Mouse (Mus musculus) urinary bladder, postnatal 4 days (tissue): ENCODE data around the gene Cs.

Experiments used
- DNase-seq, 2 experiments: peaks; one replicate each; pipeline ENCODE4 v3.0.0; 2021 to 2022; ENCODE audit warnings: low spot score in 2 of 2

The Cs gene

DNA sequence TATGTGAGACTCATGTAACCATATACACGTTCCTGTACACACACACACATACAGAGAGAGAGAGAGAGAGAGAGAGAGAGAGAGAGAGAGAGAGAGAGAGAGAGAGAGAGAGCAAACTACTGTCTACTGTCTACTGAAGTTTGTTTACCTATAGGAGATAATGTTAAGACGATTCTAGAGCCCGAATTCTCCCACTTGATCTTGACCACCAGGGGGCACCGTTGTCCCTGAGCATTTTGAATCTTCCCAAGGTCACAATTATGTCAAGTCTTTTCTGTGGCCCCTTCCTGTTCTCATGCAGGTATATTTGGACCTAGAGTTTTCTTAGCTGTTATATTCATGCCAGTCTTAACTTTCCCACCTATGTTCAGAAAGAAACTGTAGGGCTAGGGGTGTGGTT, 2.0 kb upstream of the Cs start:
- DNase-seq = peak in 1 of 2 experiments; percentile 78

DNA sequence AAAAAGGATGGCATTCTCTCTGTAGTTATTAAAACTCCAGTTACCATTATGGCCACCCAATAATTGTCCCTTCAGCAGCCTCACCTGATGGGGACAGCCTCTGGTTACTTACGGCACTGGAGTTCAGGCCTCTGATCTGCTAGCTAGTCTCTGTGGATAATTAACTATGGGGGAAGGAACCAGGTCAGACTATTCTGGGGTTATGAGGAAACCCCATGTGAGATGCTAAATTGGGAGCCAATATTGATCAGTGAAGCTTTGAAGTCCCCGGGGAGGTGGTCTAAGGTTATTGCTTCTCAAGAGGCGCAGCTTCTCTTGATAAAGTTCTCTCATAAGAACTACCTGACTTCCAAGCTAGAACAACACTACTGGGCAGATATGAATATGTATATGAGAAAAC, 1.3 kb upstream of the Cs start:
- DNase-seq = no peak

DNA sequence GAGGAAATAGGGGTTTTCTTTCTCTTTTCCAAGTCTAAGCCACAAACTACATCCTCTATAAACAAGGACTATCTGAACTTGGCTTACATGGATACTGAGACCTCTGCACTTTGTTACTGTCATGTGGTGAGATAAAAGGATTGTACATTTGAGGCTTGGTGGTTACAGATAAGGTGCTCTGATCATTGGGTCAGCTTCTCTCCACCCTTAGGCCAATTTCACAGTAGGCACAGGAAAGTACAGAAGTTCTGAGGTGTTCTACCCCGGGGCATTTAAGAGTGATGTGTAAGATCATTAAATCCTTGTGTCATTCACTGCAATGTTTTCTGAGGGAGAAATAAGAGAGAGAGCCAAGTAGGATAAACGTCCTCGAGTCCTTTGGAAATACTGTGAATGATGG, 937 bp upstream of the Cs start:
- no peak for DNase-seq

DNA sequence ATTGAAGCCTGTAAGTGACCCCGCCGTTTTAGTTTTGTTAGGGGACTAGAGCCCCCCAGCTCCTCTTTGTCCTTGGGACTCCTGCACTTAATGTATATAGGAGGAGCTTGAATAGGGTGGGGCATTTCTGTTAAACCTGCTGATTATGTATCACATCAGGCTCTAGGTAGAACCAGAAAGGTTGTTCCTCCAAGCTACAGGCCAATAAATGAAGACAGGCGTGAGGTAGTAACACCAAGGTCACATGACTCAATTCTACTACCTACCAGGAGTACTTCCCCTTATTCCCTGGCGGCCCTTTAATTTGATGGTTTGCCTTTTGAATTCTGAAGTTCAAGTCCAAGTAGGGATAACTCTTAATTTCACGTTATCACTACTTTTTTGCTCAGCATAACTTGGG, 881 bp downstream of the Cs start:
- DNase-seq = no peak

DNA sequence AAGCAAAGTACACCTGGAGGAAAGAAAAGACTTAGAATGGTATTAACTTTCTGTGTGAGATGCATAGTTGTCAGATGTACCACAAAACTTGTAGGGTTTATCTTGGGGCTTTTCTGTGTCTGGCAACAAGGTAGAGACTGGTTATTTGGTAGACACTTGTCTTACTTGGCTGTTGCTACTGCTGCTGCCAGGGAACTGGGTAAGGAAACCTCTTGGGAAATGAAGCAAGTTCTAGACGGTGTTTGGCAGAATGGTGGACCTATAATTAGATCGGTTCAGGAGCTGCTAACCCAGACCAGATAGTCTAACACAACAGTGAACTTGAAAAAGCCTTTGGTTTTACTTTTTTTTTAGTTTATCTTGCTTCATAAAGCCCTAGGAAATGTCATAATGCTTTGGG, 1.4 kb downstream of the Cs start:
- DNase-seq = no peak

DNA sequence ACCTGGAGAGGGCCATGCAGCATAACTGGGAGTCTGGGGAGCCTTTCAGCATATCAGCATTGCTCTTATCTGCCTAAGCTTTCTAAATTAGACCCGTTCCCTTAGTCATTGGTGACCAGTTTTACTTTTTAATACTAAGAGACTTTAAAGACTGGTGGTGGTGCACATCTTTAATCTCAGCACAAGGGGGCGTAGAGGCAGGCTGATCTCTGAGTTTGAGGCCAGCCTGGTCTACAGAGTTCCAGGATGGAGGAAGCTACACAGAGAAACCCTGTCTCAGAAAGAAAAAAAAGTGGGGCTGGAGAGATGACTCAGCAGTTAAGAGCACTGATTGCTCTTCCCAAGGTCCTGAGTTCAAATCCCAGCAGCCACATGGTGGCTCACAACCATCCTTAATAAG, 2.7 kb downstream of the Cs start:
- no peak for DNase-seq

DNA sequence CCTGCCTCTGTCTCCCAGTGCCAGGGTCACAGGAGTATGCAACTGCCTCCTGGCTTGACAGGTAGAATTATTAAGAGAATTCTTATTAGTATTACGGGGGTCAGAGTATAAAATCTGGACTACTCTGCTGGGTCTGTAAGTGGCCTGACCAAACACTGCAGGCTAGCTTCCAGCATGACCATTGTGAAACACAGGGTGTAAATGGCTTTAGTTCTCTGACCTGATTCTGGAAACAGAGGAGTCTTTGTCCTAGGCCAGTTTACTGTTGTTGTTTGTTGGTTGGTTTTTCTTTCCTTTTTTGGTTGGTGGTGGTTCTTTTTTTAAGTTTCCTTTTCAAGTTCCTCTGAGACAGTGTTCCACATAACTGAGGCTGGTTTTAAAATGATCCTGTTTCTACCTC, 5.9 kb downstream of the Cs start:
- DNase-seq = no peak

DNA sequence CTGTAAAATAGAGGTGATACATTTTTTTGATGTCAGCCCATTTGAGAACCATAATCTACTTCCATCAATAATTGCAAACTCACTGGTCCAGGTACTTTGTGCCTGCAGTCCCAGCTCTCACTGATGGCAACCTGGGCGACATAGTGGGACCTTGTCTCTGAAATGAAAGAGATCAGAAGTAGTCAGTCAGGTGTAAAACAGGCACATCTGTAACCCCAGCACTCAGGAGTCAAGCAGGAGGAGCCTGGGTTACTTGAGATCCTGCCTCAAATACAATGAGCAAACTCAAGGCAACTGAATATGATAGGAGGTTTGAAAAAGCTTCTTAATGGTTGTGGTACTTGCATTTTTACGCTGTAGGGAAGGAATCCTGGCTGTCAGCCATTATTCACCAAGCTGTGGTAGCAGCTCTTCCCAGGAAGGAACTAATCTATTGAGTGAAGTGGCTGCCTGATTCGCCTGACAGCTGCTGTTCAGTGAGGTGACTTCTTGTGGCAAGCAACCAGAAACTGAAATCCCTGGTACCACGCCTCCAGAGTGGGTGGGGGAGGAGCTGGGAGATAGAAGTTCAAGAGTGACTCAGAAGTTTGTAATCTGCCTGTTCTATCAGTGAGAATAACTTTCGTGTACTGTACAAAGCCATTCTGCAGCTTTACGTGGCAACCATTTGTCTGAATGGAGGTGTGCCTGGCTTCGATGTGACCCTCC, 7.2 kb downstream of the Cs start:
- DNase-seq = peak; percentile 46 to 66

DNA sequence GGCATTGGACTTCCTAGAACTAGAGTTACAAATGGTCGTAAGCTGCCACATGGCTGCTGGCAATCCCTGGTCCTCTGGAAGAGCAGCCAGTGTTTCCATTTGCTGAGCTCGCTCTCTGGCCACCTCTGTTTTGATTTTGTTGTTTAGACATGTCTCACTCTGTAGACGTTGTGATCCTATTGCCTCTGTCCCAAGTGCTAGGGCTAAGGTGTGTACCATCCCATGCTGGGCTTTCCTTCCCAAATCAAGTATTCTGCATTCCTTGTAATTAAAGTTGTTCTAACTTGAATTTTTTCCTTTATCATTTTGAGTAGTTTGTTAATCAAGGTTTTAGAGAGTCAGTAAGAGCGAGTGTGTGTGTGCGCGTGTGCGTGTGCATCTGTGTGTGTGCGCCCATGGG, 10.0 kb downstream of the Cs start:
- DNase-seq = no peak

DNA sequence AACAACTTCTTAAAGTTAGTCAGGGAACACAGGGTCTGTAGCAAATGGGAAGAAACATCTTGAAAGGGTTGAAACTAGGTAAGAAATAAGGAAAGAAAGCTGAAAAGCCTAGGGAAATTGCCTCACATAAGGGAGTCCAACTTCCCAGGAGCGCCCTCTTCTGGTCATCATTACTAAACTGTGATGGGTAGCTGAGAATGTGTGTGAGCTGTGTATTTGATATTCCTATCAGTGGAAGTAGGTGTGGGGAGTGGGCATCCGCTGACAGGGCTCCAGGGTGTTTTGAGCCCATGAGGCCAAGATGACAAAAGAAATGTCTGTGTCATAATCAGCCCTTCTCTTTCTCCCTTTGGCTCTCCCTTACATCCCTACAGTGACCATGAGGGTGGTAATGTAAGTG, 21.3 kb downstream of the Cs start:
- no peak for DNase-seq

DNA sequence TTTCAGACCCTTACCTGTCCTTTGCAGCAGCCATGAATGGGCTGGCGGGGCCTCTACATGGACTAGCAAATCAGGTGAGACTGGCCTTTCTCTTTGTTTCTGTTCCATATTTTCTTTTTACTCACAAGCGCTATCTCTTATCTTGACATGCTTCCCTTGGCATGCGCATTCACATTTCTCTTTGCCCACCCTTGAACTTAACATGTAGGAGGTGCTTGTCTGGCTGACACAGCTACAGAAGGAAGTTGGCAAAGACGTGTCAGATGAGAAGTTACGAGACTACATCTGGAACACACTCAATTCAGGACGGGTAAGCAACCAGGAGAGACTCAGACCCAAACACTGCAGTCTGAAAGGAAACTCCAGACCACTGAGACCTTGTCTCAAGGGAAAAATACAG, 21.7 kb downstream of the Cs start:
- DNase-seq = no peak

DNA sequence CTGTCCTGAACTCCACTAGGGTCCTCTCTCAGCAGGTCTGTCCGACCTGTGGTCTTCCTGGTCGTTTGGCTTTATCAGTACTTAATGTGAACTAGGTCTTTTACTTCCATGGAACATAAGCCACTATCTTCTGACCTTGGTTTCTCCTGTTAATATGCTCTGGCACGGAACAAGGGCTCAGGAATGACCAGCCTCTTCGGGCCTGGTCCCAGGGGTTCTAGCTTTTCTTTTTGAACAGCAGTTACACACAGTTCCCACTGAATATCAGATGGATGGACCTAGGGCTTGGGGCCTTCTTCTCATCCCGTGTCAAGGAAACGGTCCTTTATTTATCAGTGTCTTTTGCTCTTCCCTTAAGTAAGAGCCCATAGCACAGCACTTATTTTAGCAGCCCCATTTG, 24.3 kb downstream of the Cs start:
- no peak for DNase-seq

DNA sequence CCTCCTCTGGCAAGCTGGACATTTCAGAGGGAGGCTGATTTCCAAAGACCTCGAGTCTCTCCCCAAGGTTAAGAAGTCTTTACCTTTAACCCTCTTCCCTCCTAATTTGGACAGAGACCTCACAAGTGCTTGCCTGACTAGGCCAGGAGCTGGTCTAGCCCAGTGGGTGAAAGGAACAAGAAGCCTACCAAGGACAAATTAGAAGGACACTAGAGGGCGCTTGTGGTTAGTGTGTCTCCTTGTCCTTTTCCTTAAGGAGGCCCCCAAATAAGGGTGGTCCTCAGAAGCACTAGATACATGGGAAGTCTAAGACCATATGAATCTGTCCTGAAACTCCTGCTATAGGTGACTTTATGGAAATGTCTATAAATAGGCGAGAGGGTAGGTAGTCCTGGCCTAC, 25.0 kb downstream of the Cs start:
- no peak for DNase-seq

DNA sequence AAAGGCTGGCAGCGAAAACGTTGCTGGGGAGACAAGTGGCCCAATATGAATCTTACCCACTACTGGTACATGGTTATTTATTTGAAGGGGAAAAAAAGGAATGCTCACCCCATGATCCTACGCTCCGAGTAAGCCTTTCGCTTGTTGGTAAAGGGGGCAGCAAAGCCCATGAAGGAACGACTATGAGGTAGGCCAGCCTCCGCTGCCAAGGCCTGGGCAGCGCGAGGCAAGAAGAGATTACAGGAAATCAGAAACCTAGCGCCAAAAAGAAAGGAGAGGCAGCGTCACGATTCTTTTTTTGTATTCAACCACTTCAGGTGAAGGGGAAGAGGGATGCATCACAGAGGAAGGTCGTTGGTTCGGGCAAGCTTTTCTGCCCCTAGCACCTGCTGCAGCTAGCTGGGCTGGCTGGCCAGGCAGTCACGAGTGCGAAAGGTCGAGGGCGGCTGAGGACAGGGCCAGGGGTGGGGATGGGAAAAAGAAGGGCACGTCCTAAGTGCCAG, 30.4 kb downstream of the Cs start:
- DNase-seq = no peak

DNA sequence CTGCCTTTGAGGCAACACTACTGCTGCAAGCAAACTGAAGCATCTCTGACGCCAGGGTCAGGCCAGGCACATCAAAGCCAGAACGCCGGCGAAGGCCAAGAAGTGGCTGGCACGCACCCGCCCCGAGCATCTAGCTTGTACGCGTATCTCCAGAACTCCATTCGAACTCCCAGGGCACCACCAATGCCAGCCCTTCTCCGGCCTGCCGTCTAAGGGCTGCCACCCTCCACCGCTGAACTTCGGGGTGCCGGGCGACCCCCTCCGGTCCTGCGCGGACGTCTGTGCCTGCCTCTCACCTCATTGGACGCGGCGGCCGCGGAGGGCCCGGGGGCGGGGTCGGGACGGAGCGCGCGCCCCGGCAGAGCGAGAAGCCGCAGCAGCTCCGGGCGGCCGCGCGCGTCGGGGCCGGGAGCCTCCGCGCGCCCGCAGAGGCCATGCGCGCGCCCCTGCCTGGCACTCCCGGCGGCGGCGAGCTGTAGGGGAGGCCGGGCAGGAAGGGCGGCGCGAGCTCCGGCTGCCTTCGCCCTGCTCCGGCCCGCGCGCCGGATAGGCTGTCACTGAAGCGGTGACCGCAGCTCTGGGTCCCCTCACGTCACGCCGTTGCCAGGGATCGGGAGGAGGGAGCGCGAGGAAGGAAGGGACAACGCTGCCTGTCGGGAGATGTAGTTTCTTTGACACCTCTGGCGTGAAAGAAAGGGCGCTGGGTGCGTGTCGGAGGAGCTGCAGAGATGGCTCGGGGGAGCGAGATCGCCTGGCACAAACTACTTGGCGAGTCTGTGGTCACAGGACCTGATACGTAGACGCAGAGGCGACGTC, 31.1 kb downstream of the Cs start, which contains the start of gene Coq10a:
Coq10a (minus strand) TSS at position 596 of the 816 bp plus-strand sequence.
- peak; percentile 86 to 88 for DNase-seq

DNA sequence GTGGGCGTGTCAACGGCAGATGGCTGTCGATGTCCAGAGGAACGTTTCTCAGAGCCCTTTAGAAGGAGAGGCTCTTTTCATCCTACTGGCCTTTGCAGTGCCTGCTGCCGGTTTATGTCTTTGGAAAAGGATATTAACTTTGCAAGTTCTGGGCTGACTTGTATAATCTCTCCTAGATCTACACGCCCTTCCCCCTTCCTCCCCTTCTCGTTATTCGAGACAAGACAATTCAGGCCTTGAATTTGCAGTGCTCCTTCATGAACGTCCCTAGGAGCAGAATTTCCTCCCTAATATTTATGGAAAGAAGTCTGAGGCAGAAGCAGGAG, 31.6 kb downstream of the Cs start:
- no peak for DNase-seq

DNA sequence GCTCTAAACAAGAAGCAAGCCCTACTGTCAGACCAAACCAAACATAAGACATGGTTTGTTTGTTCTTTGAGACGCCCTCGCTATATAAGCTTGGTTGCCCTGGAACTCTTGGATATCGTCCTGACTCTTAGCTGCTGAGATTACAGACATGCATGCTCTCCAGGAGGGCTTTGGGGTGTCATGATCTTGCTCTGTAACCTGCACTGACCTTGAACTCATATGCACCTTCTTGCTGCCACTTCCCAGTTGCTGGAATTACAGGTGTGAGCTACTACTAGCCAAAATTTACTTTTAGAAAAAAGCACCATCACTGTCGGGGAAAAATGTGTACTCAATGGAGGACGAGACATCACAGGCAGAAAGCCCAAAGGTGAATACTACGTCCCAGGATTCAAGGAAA, 32.1 kb downstream of the Cs start:
- no peak for DNase-seq

DNA sequence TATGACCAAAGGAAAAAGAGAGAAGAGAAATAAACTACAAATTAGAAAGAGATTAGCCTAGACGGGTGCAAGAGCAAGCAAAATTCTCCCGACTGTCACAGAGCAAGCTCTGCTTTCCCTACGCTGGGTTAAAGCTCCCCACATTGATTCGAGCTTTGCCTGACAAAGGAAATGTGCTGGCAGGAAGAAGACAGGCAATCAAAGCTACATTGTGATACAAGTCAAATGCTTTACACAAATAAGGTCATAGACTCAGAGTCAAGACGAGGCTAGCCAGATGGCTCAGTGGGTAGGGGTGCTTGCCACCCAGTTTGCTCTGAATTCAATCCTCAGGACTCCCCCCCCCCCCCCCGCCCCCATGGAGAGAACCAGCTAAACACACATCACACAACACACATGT, 32.5 kb downstream of the Cs start:
- no peak for DNase-seq

DNA sequence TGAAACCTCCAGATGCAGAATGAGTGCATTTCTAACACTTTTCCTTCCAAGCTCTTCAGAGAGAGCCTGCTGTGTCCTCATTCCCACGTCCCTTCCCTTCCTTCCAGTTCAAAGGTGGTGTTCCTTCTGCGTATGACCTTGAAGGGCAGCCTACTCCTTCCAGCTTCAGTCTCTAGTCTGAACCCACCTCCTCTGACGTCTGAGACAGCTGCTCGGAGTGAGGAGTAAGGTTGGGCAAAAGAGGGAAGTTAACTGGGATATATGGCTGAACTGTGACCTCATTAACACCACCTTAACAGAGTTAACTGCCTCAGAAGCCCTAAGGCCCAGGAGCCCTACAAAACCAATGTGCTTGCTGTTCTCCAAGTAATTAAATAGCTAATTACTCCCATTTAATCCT, 33.1 kb downstream of the Cs start:
- no peak for DNase-seq

DNA sequence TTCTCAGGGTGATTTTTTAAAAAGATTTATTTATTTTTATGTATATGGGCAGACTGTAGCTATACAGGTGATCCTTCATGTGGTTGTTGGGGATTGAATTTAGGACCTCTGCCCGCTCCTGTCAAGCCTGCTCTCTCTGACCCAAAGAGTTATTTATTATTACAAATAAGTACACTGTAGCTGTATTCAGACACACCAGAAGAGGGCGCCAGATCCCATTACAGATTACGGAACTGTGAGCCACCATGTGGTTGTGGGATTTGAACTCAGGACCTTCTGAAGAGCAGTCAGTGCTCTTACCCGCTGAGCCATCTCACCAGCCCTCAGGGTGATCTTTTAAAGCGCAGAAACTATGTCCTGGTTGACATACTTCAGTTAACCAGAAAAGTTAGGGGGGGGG, 34.6 kb downstream of the Cs start:
- DNase-seq = no peak

DNA sequence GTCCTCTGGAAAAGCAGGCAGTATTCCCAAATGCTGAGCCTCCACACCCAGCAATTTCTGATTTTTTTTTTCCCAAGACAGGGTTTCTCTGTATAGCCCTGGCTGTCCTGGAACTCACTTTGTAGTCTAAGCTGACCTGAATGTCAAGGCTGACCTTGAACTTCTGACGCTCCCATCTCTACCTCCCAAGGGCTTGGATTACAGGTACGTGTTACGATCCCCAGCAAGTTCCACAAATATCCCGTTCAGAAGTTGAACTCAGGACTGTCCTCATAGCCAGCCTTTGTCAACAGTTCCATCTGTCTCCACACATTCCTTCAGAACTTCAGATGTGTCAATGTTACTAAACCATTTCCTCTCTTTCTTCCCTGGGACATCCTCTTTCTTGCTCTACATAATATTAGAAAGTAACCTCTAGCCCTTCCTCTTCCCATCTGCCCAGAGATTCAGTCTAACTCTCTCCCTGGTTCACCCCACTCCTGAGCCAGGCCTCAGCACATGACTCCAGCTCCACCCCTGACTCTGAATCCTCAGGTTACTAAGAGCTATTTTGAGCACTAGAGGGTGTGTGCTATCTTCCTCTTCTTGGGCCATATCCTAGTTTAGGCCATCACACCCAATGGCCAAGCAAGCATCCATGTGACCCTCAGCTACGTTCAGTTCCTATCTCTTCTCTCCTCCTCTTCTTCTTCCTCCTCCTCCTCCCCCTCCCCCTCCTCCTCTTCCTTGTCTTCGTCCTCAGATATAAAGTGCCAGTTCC, 35.6 kb downstream of the Cs start:
- no peak for DNase-seq

DNA sequence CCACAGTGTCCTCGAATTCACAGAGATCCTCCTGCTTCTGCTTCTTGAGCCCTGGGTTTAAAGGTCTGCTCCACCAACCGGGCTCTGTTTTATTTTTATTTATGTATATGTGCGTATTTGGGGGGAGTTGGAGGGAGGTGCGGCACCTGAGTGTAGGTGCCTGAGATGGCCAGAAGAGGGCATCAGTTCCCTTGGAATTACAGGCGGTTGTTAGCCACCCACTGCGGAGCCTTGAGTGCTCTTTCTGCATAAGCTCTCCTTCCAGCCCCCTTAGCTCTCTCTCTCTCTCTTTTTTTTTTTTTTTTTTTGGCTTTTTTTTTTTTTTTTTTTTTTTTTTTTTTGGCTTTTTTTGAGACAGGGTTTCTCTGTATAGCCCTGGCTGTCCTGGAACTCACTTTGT, 36.9 kb downstream of the Cs start:
- no peak for DNase-seq

DNA sequence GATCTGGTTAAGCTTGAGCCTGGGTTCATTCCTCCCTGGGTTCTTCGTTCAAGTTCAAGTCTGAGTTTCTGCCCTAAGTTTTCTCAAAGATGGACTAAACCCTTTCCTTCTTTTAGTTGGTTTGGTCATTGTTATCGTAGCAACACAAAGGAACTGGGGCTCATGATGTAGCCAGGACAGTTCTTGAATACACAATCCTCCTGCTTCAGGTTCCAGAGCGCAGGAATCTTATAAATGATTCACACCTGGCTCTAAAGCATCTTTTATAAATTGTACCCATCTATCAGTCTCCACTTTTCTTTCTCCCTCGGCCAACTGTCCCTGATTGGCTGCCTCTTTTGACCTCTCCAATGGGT, 38.5 kb downstream of the Cs start:
- no peak for DNase-seq
